Mouse (Mus musculus): Measurements from ENCODE around the gene Tmem91.

The Tmem91 gene

DNA sequence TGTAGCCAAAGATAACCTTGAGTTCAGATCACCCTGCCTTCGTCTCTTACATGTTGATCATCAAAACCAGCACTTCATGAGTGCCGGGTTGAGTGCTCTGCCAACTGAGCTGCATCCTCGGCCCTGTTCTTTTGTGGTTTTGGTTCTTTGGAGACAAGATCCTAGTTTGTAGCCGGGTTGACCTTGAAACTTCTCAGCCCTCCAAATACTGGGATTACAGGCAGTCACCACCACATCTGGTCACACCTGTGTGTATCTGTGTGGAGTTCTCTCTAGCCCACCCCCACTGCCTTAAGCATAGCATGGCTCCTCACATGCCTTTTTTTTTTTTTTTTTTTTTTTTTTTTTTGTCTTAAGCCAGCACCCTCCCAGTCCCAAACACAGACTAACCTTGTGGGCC lies 4.9 kb downstream of the Tmem91 start:
- no peak for DNase-seq (ENCODE audit: low read depth, low spot score)

DNA sequence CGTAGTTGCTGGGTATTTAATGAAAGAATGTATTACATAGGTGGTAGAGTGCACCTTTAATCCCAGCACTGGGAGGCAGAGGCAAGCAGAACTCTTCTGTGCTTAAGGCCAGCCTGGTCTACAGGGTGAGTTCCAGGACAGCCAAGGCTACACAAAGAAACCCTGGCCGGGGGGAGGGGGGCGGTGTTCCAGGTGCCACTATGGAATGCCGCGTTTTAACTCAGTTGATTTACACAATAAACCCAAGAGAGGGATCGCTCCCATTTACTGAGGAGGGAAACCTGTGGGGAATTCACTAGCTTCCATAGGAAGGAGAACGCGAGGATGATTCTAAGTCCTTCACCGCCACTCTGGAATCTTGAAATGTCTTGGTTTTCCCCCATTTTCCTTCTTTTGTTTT lies 5.3 kb downstream of the Tmem91 start:
- no peak for DNase-seq (ENCODE audit: low read depth, low spot score)

GRCm38 (mm10) chr7:25669158-25669557 lies 5.8 kb downstream of the Tmem91 start:
- DNase-seq (ENCODE audit: low read depth, low spot score): no peak

- DNase-seq (ENCODE audit: low read depth, low spot score): no peak
Measured at GRCm38 (mm10) chr7:25666381-25666780, 8.6 kb downstream of the Tmem91 start.

GRCm38 (mm10) chr7:25658657-25659472 lies 16.1 kb downstream of the Tmem91 start, which contains the start of the genes Bckdha and Exosc5:
Gene Bckdha (minus strand): TSS chr7:25658981.
Gene Exosc5 (plus strand): TSS chr7:25659164.
- peak; percentile 100 for DNase-seq (ENCODE audit: low read depth, low spot score)

DNA sequence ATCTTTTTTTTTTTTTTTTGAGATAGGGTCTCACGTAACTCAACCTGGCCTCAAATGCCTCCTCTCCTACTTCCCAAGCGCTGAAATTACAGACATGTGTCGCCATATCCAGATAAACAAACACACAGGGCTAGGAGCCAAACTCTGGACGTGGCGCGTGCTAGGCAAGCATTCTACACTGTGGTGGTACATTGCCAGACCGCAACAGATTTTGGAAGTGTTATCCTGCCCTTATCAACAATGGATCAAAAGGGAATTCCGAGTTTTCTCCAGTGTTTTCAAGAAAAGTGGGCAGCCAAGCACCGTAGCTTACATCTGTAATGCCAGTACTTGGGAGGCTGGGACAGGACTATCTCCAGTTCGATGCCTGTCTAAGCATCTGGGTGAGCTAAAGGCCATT lies 17.2 kb downstream of the Tmem91 start:
- no peak for DNase-seq (ENCODE audit: low read depth, low spot score)

DNA sequence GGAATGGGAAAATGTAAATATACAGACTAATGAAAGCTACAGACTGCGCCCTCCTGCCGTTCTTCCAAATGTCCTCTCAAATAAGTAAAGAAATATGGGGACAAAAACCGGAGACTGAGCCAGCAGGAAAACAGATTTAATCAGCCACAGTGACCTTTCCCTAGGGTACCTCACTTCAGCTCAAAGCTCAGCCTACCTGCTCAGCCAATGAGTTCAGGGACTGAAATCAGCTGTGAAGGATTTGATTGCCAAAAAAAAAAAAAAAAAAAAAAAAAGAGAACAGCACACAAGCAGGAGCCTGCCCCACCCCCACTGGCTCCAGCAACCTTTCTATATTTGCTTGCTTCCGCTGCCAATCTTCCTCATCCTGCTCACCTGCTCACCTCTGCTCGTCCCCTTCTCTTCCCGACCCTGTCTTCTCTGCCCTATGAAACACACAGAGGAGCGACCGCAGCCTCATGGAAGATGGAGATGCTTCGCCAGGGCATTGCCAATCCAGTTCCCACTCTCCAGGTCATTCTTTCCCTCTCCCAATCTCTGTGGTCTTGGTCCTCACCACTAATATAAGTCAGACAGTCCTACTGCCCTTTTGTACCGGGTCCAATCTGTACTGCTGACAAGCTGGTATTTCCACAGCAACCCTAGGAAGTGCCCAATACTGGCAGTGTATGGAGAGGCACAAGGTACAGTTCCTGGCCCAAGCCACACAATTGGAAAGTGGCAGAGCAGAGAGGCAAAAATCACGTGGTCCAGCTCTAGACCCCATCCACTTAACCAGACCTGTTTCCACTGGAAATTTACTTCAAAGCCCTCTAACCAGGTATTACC lies 19.2 kb downstream of the Tmem91 start:
- DNase-seq (ENCODE audit: low read depth, low spot score): no peak

- no peak for DNase-seq (ENCODE audit: low read depth, low spot score)
Measured at GRCm38 (mm10) chr7:25652244-25652759, 22.7 kb downstream of the Tmem91 start.

DNA sequence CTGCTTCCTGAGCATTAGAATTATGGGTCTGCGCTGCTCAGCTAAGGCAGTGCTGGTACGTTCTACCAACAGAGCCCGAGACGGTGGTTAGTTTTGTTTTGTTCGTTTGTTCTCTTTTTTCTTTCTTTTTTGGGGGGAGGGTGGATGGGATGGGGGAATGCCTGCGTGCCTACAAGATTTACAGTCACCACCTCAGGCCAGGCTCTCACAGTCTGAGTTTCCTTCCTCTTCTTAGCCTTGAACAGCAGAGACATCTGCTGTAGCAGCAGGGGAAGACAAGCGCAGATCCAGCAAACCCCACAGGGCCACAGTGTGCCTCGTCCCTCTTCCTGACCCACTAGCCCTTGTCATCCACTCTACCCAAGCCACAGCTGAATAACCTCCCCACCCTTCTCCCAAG lies 23.7 kb downstream of the Tmem91 start:
- no peak for DNase-seq (ENCODE audit: low read depth, low spot score)

- no peak for DNase-seq (ENCODE audit: low read depth, low spot score)
Measured at GRCm38 (mm10) chr7:25649839-25650238, 25.1 kb downstream of the Tmem91 start.

DNA sequence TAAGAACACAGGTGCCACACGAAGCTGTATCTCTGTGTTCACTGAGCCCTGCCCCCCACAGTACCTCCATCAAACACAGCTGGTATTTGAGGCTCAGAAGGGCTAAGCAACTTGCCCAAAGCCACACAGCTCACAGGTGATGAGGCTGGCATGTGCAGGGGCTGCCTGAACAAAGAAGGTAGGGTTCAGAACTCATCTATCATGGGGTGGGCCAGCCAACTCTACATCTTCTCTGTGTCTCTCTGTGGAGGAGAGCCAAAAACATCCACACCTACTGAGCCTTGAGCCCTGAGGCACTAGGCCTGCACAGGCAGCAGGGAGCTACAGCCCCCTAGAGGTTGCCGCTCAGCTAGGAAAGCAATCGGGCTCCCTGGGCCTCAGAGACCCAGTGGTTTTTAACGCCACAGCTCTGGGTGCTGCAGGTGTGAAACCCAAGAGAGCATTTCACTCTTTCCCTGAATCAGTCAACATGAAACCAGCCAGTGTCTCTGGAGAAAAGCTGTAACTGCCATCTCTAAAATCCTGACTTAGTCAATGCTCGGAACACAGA lies 27.3 kb downstream of the Tmem91 start:
- DNase-seq (ENCODE audit: low read depth, low spot score): no peak

- DNase-seq (ENCODE audit: low read depth, low spot score): no peak
Measured at GRCm38 (mm10) chr7:25645074-25645473, 29.9 kb downstream of the Tmem91 start.

GRCm38 (mm10) chr7:25644631-25645030 lies 30.3 kb downstream of the Tmem91 start:
- DNase-seq (ENCODE audit: low read depth, low spot score): no peak

DNA sequence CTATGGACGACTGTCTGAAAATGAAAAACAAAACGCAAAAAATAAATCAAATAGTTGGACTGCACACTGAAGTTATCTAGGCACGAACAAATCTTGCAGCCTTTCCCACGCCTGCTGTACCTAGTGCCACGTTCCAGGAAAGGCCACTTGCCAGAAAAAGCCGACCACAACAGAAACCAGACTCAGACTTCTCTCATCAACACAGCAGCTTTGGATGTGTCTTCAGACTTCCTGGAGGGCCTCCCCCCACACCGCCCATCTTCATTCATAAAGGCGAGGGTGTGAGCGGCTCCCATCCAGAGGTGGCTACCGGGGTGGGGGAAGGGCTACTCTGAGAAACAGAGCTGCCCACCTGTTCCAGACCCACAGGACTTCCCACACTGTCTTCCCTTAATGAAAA lies 30.8 kb downstream of the Tmem91 start:
- no peak for DNase-seq (ENCODE audit: low read depth, low spot score)

GRCm38 (mm10) chr7:25639754-25640153 lies 35.2 kb downstream of the Tmem91 start:
- peak; percentile 55 for DNase-seq (ENCODE audit: low read depth, low spot score)

DNA sequence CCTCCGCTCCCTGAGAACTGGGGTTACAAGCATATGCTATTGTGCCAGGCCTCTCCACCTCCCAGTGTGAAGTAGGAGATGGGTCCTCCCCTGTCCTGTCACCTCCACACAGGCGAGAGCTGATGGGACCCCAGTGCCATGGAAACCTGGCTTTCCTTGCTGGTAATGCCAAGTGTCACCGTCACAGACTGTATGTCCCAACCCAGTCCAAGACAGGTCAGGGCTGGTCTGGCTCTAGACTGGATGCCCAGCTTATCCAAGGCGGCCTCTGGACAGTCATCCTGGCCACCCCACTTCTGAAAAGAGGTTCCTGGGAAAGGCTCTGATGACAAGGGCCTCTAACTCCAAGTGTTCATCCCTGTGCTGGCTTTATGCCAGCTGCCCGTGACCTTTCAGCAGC lies 37.9 kb downstream of the Tmem91 start:
- no peak for DNase-seq (ENCODE audit: low read depth, low spot score)

DNA sequence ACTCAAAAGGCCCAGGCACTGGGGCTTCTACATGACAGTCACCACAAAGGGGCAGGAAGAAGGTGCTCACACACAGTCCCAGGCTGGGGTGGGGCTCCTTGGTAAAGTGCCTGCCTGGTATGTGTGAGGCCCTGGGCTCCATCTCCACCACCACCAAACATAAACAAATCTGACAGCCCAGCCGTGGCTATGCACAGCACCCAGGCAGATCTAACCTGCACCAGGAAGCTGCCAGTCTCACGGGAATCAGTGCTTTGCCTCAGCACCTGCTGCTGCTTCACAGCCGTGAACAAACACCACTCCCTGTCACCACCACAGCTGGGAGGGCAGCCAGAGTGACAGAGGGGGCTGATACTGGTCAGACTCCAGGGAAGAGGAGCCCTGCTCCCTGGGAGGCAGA lies 38.6 kb downstream of the Tmem91 start:
- DNase-seq (ENCODE audit: low read depth, low spot score): no peak

DNA sequence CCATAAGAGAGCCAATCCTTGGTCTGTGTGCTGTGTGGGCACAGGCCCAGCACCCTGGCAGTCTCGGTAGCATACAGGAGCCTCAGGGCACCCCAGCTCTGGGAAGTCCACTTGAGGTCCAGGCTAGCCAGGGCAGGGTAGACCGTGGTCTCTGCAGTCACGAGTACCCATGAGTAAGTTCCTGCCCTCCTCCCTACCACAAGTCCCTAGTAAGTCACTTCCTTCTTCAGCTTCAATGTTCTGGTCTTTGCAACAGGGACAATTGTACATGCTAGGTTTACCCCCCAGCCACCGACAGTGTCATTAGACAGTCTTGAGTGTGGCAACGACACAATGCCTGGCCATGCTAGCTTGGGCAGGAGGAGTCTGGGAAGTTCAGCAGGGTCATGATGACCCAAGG lies 42.3 kb downstream of the Tmem91 start:
- no peak for DNase-seq (ENCODE audit: low read depth, low spot score)

GRCm38 (mm10) chr7:25628323-25628620 lies 46.7 kb downstream of the Tmem91 start:
- DNase-seq (ENCODE audit: low read depth, low spot score): no peak

DNA sequence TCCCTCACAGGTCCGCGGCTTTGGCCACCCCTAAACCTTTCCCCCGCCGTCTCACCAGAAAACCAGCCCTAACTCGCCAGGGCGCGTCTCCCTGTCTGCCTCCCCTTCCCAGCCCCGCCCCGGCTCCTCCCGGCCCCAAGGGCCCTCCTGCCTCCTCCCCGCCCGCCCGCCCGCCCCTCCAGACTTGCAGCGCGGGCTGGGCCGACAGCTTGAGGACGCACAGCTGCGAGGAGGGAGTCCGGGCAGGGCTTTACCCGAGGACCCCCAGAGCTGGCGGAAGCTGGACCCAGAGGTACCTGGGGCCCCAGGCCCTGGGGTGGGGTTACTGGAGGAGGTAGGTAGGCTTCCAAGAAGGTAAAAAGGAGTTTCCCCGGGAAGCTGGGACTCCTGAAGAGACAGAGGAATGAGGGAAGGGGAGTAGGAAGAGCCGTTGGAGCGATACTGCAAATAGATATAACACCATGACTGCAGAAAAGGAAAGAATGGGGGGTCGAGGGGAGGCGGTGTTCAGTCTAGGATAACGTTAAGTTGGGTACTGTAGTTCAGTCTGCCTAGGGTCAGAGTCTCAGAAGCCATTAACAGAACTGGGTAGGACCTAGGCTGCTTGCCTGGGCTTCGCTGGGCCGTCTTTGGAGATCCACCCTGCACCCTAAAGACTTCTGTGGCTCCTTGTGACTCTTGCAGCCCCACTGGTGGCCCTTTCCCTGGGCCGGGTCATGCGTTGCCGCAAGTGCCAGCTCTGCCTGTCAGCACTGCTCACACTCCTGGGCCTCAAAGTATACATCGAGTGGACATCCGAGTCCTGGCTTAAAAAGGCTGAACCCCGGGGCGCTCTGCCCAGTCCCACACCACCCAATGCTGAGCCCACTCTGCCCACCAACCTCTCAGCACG lies 47.3 kb downstream of the Tmem91 start:
- no peak for DNase-seq (ENCODE audit: low read depth, low spot score)

Data from telencephalon, adult 2 months (tissue).